Mouse (Mus musculus): ENCODE data around the gene Celf2. TPM values are rescaled to one million over a fixed set of nuclear protein-coding genes. Genes with fewer than 3 reads are reported as not detected.

Gene Celf2
- polyA plus RNA-seq, 1 experiment = 17.4 TPM

DNA sequence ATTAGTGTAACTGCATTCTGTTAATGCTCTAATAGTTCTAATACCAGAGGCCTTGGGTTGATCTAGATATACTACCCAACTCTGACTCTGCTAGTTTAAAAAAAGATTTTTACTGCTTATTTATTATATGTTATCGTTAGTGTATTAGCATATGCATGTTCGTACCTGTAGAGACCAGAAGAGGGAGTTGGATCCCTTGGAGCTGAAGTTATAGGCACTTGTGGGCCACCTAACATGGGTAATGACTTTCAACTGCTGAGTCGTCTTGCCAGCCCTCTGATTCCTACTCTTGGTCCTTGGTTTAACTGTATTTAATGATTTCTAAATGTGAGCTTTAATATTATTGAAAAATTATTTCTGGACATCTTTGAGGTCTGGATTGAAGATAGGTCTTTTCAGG, 948.0 kb downstream of the Celf2 start:
- no peak overlapping the region for H3K27ac ChIP-seq (ENCODE audit: control insufficient read depth, insufficient read depth, low read depth, low read length)
- H3K4me3 ChIP-seq (ENCODE audit: control insufficient read depth, low read depth, low read length) = no peak overlapping the region
- no peak for TF ChIP-seq POLR2A (IDR thresholded peaks at IDR 0.05; ENCODE audit: control insufficient read depth, low read depth, low read length)
- TF ChIP-seq CTCF (IDR thresholded peaks at IDR 0.05; ENCODE audit: control insufficient read depth, insufficient read depth, insufficient replicate concordance, low read depth, low read length) = no peak
- no peaks in the 10 kb centered on the region for H3K27me3 ChIP-seq (ENCODE audit: control insufficient read depth, insufficient read depth, low read length)
- H3K36me3 ChIP-seq (ENCODE audit: control insufficient read depth, insufficient read depth, low read length) = no peaks in the 10 kb centered on the region
- H3K4me1 ChIP-seq (ENCODE audit: control insufficient read depth, insufficient read depth, low read length) = no peaks in the 10 kb centered on the region

DNA sequence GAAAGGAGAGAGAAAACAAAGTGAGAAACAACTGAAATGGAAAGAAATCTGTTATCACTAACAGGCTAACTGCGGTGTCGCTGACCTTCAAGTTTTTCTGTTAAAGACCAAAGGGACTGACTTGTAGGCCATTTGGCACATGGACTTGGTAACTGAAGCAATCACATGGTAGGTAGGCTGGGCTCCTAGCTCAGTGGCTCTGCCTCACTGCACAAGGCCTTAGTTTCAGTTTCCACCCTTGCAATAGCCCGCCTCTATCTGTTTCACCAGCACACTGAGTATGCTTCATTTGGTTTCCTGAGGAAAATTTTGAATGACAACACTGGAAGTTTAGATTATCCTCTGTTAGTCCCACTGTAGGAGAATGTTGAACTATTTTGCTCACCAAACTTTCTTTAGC, 948.6 kb downstream of the Celf2 start:
- Histone ChIP-seq H3K4me3 (ENCODE audit: control insufficient read depth, low read depth, low read length) (no peak overlapping the region), H3K4me1 (ENCODE audit: control insufficient read depth, insufficient read depth, low read length) (no peaks in the 10 kb centered on the region), H3K27me3 (ENCODE audit: control insufficient read depth, insufficient read depth, low read length) (no peaks in the 10 kb centered on the region), H3K36me3 (ENCODE audit: control insufficient read depth, insufficient read depth, low read length) (no peaks in the 10 kb centered on the region), H3K27ac (ENCODE audit: control insufficient read depth, insufficient read depth, low read depth, low read length) (no peak overlapping the region)
- TF ChIP-seq POLR2A (IDR thresholded peaks at IDR 0.05; ENCODE audit: control insufficient read depth, low read depth, low read length) (no peak), CTCF (IDR thresholded peaks at IDR 0.05; ENCODE audit: control insufficient read depth, insufficient read depth, insufficient replicate concordance, low read depth, low read length) (no peak)

GRCm38 (mm10) chr2:6559581-6559980, 949.8 kb downstream of the Celf2 start:
- no peak for TF ChIP-seq CTCF (IDR thresholded peaks at IDR 0.05; ENCODE audit: control insufficient read depth, insufficient read depth, insufficient replicate concordance, low read depth, low read length)
- TF ChIP-seq POLR2A (IDR thresholded peaks at IDR 0.05; ENCODE audit: control insufficient read depth, low read depth, low read length) = no peak
- Histone ChIP-seq H3K27me3 (ENCODE audit: control insufficient read depth, insufficient read depth, low read length) (no peaks in the 10 kb centered on the region), H3K36me3 (ENCODE audit: control insufficient read depth, insufficient read depth, low read length) (no peaks in the 10 kb centered on the region), H3K4me3 (ENCODE audit: control insufficient read depth, low read depth, low read length) (no peak overlapping the region), H3K27ac (ENCODE audit: control insufficient read depth, insufficient read depth, low read depth, low read length) (no peak overlapping the region), H3K4me1 (ENCODE audit: control insufficient read depth, insufficient read depth, low read length) (no peaks in the 10 kb centered on the region)

DNA sequence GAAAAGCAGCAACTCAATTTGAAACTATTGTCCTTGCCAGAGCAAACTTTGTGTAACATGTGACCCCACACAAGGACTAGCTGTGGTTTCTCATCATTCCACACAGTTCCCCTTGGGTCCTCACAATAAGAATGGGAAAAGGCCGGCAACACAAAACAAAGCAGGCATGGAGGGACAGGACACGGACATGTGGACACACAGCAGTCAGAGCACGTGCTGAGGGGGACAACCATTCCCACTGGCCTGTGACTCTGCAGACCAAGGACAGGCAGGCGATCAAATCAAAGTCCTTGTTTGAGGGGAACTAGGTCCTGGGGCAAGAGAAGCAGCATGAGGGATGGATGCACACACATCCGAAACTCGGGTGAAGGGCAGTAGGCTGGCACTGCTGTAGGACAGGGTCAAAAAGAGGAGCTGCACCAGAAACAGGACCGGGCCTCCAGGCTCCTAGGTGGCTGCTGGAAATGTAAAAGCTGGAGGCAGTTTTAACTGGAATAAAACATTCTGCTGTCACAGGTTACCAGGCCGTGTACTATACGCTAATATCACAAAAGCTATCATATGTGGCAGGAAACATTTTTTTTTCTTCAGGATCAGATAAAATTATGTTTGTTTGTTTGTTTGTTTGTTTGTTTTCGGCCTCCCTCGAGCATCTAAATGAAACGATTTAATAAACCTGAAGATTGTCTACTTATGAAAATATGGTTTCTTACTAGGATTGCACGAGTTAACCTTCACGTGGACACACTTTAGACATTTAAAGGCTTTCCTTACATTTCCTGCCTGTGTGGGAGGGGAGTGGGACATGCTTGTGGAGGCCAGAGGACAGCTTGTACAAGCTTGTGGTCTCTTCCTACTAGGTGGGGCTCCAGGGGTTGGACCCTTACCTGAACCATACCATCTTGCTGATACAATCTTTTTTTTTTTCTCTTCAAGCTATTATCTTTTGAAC, 950.8 kb downstream of the Celf2 start:
- Histone ChIP-seq H3K36me3 (ENCODE audit: control insufficient read depth, insufficient read depth, low read length) (no peaks in the 10 kb centered on the region), H3K4me3 (ENCODE audit: control insufficient read depth, low read depth, low read length) (no peak overlapping the region), H3K27ac (ENCODE audit: control insufficient read depth, insufficient read depth, low read depth, low read length) (no peak overlapping the region), H3K4me1 (ENCODE audit: control insufficient read depth, insufficient read depth, low read length) (no peaks in the 10 kb centered on the region), H3K27me3 (ENCODE audit: control insufficient read depth, insufficient read depth, low read length) (no peaks in the 10 kb centered on the region)
- no peak for TF ChIP-seq CTCF (IDR thresholded peaks at IDR 0.05; ENCODE audit: control insufficient read depth, insufficient read depth, insufficient replicate concordance, low read depth, low read length)

DNA sequence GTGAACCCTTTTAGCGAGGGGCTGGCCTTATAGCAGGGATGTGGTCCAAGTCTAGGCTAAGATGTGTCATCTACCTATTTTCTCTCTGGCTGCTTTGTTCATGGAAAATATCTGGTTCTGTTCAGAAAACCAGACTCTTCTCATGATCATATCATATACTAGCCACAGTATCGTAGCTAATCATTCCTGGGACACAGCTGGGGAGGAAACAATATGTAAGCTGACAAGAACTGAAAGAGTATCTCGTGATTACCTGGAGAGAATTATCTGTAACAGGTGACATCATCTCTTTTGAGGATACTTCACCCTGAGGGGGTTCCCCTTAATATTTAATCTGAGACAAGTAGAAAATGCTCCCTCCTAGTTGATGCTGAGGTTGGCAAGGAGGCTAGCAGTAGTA, 951.6 kb downstream of the Celf2 start:
- no peak overlapping the region for H3K4me3 ChIP-seq (ENCODE audit: control insufficient read depth, low read depth, low read length)
- no peaks in the 10 kb centered on the region for H3K36me3 ChIP-seq (ENCODE audit: control insufficient read depth, insufficient read depth, low read length)
- H3K27ac ChIP-seq (ENCODE audit: control insufficient read depth, insufficient read depth, low read depth, low read length) = no peak overlapping the region
- H3K4me1 ChIP-seq (ENCODE audit: control insufficient read depth, insufficient read depth, low read length) = no peaks in the 10 kb centered on the region
- no peak for TF ChIP-seq POLR2A (IDR thresholded peaks at IDR 0.05; ENCODE audit: control insufficient read depth, low read depth, low read length)
- no peak for TF ChIP-seq CTCF (IDR thresholded peaks at IDR 0.05; ENCODE audit: control insufficient read depth, insufficient read depth, insufficient replicate concordance, low read depth, low read length)
- no peaks in the 10 kb centered on the region for H3K27me3 ChIP-seq (ENCODE audit: control insufficient read depth, insufficient read depth, low read length)

DNA sequence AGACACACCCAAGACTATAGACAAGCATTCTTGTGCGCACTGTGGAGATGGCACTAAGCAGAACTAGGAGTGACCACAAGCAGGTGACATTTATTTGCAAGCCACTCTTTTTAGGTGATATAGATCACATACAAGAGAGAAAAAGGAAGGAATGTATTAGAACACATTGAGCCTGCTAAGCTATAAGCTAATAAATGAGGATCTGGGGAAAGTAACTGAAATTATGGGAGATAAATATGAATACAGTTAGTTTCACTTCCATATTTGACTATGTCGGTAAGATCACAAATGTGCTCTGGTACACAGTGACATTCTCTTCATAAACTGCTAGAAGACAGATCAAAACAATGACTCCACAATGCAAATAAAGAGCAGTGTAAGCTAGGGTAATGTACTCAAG, 952.5 kb downstream of the Celf2 start:
- no peaks in the 10 kb centered on the region for H3K27me3 ChIP-seq (ENCODE audit: control insufficient read depth, insufficient read depth, low read length)
- H3K4me1 ChIP-seq (ENCODE audit: control insufficient read depth, insufficient read depth, low read length) = no peaks in the 10 kb centered on the region
- no peaks in the 10 kb centered on the region for H3K36me3 ChIP-seq (ENCODE audit: control insufficient read depth, insufficient read depth, low read length)
- TF ChIP-seq CTCF (IDR thresholded peaks at IDR 0.05; ENCODE audit: control insufficient read depth, insufficient read depth, insufficient replicate concordance, low read depth, low read length) (no peak), POLR2A (IDR thresholded peaks at IDR 0.05; ENCODE audit: control insufficient read depth, low read depth, low read length) (no peak)
- no peak overlapping the region for H3K4me3 ChIP-seq (ENCODE audit: control insufficient read depth, low read depth, low read length)
- no peak overlapping the region for H3K27ac ChIP-seq (ENCODE audit: control insufficient read depth, insufficient read depth, low read depth, low read length)

- TF ChIP-seq POLR2A (IDR thresholded peaks at IDR 0.05; ENCODE audit: control insufficient read depth, low read depth, low read length) (no peak), CTCF (IDR thresholded peaks at IDR 0.05; ENCODE audit: control insufficient read depth, insufficient read depth, insufficient replicate concordance, low read depth, low read length) (no peak)
- no peaks in the 10 kb centered on the region for H3K27me3 ChIP-seq (ENCODE audit: control insufficient read depth, insufficient read depth, low read length)
- H3K4me1 ChIP-seq (ENCODE audit: control insufficient read depth, insufficient read depth, low read length) = no peaks in the 10 kb centered on the region
- H3K27ac ChIP-seq (ENCODE audit: control insufficient read depth, insufficient read depth, low read depth, low read length) = no peak overlapping the region
- H3K36me3 ChIP-seq (ENCODE audit: control insufficient read depth, insufficient read depth, low read length) = no peaks in the 10 kb centered on the region
- H3K4me3 ChIP-seq (ENCODE audit: control insufficient read depth, low read depth, low read length) = no peak overlapping the region
Measured at GRCm38 (mm10) chr2:6553656-6554055, 955.7 kb downstream of the Celf2 start.
